Mouse (Mus musculus) heart, embryonic 10.5 days (tissue): ENCODE results near the gene Rrp36. TPM values are rescaled to one million over a fixed set of nuclear protein-coding genes. Genes with fewer than 3 reads are reported as not detected.

Experiments
- DNase-seq: peaks from one replicate; pipeline ENCODE4 v3.0.0-alpha.2; 2017; ENCODE audit warnings: low spot score
- H3K27ac ChIP-seq: fragments of 300-500 bp; sonication (generic); 2 replicates; pipeline ENCODE4 v1.5.1; 2016; ENCODE audit warnings: mild to moderate bottlenecking
- H3K27me3 ChIP-seq: fragments of 300-500 bp; sonication (generic); 2 replicates; pipeline ENCODE4 v1.6.1; 2016; ENCODE audit warnings: mild to moderate bottlenecking; ENCODE audit not compliant: poor library complexity, insufficient read depth, severe bottlenecking
- H3K36me3 ChIP-seq: fragments of 300-500 bp; sonication (generic); 2 replicates; pipeline ENCODE4 v1.6.1; 2016; ENCODE audit warnings: mild to moderate bottlenecking, moderate library complexity
- H3K4me1 ChIP-seq: fragments of 300-500 bp; sonication (generic); 2 replicates; pipeline ENCODE4 v1.6.1; 2016; ENCODE audit warnings: mild to moderate bottlenecking
- H3K4me3 ChIP-seq: fragments of 300-500 bp; sonication (generic); 2 replicates; pipeline ENCODE4 v1.5.1; 2016; ENCODE audit warnings: mild to moderate bottlenecking, moderate library complexity
- H3K9me3 ChIP-seq: fragments of 300-500 bp; sonication (generic); 2 replicates; pipeline ENCODE4 v1.6.1; 2016; ENCODE audit warnings: mild to moderate bottlenecking, moderate library complexity
- WGBS: fragments of 180-500 bp; shearing (Covaris S2); methylation state at CpG from one replicate; pipeline ENCODE4 v1.1.7; 2016; 5-methylcytosine and 5-hydroxymethylcytosine counted together
- polyA plus RNA-seq: library from polyadenylated mRNA; unstranded; fragments of >200 nt; fragmentation: Nextera tagmentation; extraction: Ambion mirVana; gene quantifications from 2 replicates; pipeline ENCODE4 v1.2.1, GENCODE M21; 2016

The Rrp36 gene
- polyA plus RNA-seq, 1 experiment from 2014 or later = 61.0 TPM

- peak; percentile 100 for DNase-seq
- peaks cover 65% of the 10 kb centered on the region for H3K36me3 ChIP-seq
- under 1% methylated on average over 49 of the region's 49 CpGs for WGBS
Observed at GRCm38 (mm10) chr17:46680760-46681373, 6.7 kb upstream of the Rrp36 start, which contains the start of gene Klhdc3. Klhdc3 (minus strand) TSS chr17:46680914.

GRCm38 (mm10) chr17:46679843-46680759 lies 5.9 kb upstream of the Rrp36 start:
- no peak for DNase-seq
- no peaks in the 10 kb centered on the region for H3K27me3 ChIP-seq
- H3K27ac ChIP-seq = peak overlapping the region; percentile 87
- H3K9me3 ChIP-seq = no peaks in the 10 kb centered on the region
- H3K4me1 ChIP-seq = peaks cover 37% of the 10 kb centered on the region
- H3K36me3 ChIP-seq = peaks cover 65% of the 10 kb centered on the region
- WGBS = 1% methylated on average over 34 of the region's 34 CpGs
- H3K4me3 ChIP-seq = peak overlapping the region; percentile 78

More at GRCm38 (mm10) chr17:46680760-46681373, 6.7 kb upstream of the Rrp36 start, which contains the start of gene Klhdc3:
- Histone ChIP-seq H3K4me1 (peaks cover 37% of the 10 kb centered on the region), H3K27ac (peak within 1 kb of the TSS; percentile 87), H3K27me3 (no peaks in the 10 kb centered on the region), H3K4me3 (peak within 1 kb of the TSS; percentile 78), H3K9me3 (no peaks in the 10 kb centered on the region)

DNA sequence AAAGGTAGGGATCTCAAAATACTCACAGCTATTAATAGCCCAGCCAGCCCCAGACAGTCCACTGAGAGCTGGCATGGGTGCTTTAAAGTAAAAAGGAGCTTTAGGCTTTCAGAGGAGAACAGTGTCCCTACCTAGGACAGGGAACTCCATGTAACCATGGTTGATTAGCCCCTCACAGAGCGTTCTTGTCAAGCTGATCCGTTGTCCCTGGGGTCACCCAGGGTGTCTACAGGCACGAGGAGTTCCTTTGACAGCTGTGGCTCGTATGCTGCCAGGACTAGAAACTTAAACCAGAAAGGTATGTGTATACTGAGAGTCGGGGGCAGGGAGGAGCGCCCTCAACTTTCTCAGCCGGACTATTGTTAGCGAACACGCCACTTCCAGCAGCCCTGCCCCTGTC lies 4.8 kb upstream of the Rrp36 start:
- peak; percentile 74 for DNase-seq
- peaks cover 60% of the 10 kb centered on the region for H3K36me3 ChIP-seq
- H3K9me3 ChIP-seq = no peaks in the 10 kb centered on the region
- H3K27ac ChIP-seq = peak overlapping the region; percentile 87
- WGBS = 21% methylated on average over 9 of the region's 9 CpGs
- peaks cover 41% of the 10 kb centered on the region for H3K4me1 ChIP-seq
- peak overlapping the region; percentile 78 for H3K4me3 ChIP-seq
- no peaks in the 10 kb centered on the region for H3K27me3 ChIP-seq

- H3K4me3 ChIP-seq = peak within 1 kb of the TSS; percentile 78
- no peak for DNase-seq
- no peaks in the 10 kb centered on the region for H3K9me3 ChIP-seq
- 78% methylated on average over 8 of the region's 9 CpGs for WGBS
- H3K27me3 ChIP-seq = no peaks in the 10 kb centered on the region
- H3K27ac ChIP-seq = peak within 1 kb of the TSS; percentile 87
- peaks cover 40% of the 10 kb centered on the region for H3K4me1 ChIP-seq
- peaks cover 55% of the 10 kb centered on the region for H3K36me3 ChIP-seq
Observed at GRCm38 (mm10) chr17:46678416-46678815, 4.3 kb upstream of the Rrp36 start, which contains the start of gene Mea1. Mea1 (plus strand) TSS chr17:46678793.

- Histone ChIP-seq H3K4me3 (peak overlapping the region; percentile 79), H3K27ac (peak overlapping the region; percentile 85), H3K4me1 (peaks cover 39% of the 10 kb centered on the region), H3K9me3 (no peaks in the 10 kb centered on the region), H3K36me3 (peaks cover 70% of the 10 kb centered on the region), H3K27me3 (no peaks in the 10 kb centered on the region)
- 22% methylated on average over 15 of the region's 15 CpGs for WGBS
- no peak for DNase-seq
Observed at GRCm38 (mm10) chr17:46674530-46675283, 555 bp upstream of the Rrp36 start.

- 97% methylated on average over 10 of the region's 10 CpGs for WGBS
- Histone ChIP-seq H3K9me3 (no peaks in the 10 kb centered on the region), H3K27ac (no peak overlapping the region), H3K27me3 (no peaks in the 10 kb centered on the region), H3K36me3 (peaks cover 74% of the 10 kb centered on the region), H3K4me1 (peaks cover 16% of the 10 kb centered on the region), H3K4me3 (no peak overlapping the region)
- no peak for DNase-seq
Observed at GRCm38 (mm10) chr17:46669911-46670310, 4.2 kb downstream of the Rrp36 start.

- no peak overlapping the region for H3K27ac ChIP-seq
- WGBS = 89% methylated on average over 16 of the region's 16 CpGs
- peaks cover under 1% of the 10 kb centered on the region; the same call in 1 of the 2 replicates for H3K4me1 ChIP-seq
- no peaks in the 10 kb centered on the region for H3K9me3 ChIP-seq
- DNase-seq = no peak
- H3K36me3 ChIP-seq = peaks cover 89% of the 10 kb centered on the region
- no peaks in the 10 kb centered on the region for H3K27me3 ChIP-seq
- no peak overlapping the region for H3K4me3 ChIP-seq
Observed at GRCm38 (mm10) chr17:46667712-46668111, 6.4 kb downstream of the Rrp36 start.

DNA sequence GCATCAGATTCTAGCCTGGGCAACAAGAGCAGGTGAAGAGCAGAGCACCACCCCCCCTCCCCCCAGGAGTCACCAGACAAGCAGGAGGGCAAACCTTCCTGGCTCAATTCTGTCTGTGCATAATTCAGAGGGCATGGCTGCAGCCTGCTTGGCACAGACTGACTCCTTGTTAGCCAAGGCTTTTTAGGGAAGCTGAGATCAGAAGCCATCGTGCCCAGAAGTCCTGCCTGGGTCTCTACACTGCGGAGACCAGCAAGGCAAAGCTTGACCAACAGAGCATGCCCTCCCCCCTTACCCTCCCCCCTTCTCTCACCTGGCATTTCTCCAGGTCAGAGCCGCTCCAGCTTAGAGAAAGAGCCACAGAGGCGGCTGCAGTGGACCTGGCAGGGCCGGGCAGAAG lies 11.4 kb downstream of the Rrp36 start:
- DNase-seq = no peak
- Histone ChIP-seq H3K27ac (no peak overlapping the region), H3K27me3 (no peaks in the 10 kb centered on the region), H3K4me3 (no peak overlapping the region), H3K9me3 (no peaks in the 10 kb centered on the region), H3K36me3 (peaks cover 97% of the 10 kb centered on the region), H3K4me1 (no peaks in the 10 kb centered on the region)
- 87% methylated on average over 5 of the region's 5 CpGs for WGBS

- no peak overlapping the region for H3K4me3 ChIP-seq
- WGBS = 93% methylated on average over 12 of the region's 12 CpGs
- peaks cover 2% of the 10 kb centered on the region; the same call in 1 of the 2 replicates for H3K4me1 ChIP-seq
- DNase-seq = no peak
- H3K27ac ChIP-seq = no peak overlapping the region
- peaks cover 99% of the 10 kb centered on the region for H3K36me3 ChIP-seq
- H3K27me3 ChIP-seq = no peaks in the 10 kb centered on the region
- H3K9me3 ChIP-seq = no peaks in the 10 kb centered on the region
Observed at GRCm38 (mm10) chr17:46661981-46662380, 12.2 kb downstream of the Rrp36 start.

GRCm38 (mm10) chr17:46661351-46661750 lies 12.8 kb downstream of the Rrp36 start:
- Histone ChIP-seq H3K36me3 (peaks cover 99% of the 10 kb centered on the region), H3K9me3 (no peaks in the 10 kb centered on the region), H3K27ac (no peak overlapping the region), H3K27me3 (no peaks in the 10 kb centered on the region), H3K4me3 (no peak overlapping the region), H3K4me1 (peaks cover 2% of the 10 kb centered on the region; the same call in 1 of the 2 replicates)
- 90% methylated on average over 9 of the region's 9 CpGs for WGBS
- DNase-seq = no peak

- DNase-seq = no peak
- Histone ChIP-seq H3K9me3 (no peaks in the 10 kb centered on the region), H3K27ac (no peak overlapping the region), H3K4me1 (peaks cover 35% of the 10 kb centered on the region), H3K27me3 (no peaks in the 10 kb centered on the region), H3K36me3 (peaks cover 92% of the 10 kb centered on the region), H3K4me3 (no peak overlapping the region)
- WGBS = 79% methylated on average over 6 of the region's 6 CpGs
Observed at GRCm38 (mm10) chr17:46656054-46656453, 18.1 kb downstream of the Rrp36 start.

- Histone ChIP-seq H3K4me1 (peaks cover 54% of the 10 kb centered on the region), H3K36me3 (peaks cover 68% of the 10 kb centered on the region), H3K27ac (peak overlapping the region; percentile 98), H3K4me3 (peak overlapping the region; percentile 77), H3K9me3 (no peaks in the 10 kb centered on the region), H3K27me3 (no peaks in the 10 kb centered on the region)
- WGBS = 64% methylated on average over 20 of the region's 20 CpGs
- no peak for DNase-seq
Observed at GRCm38 (mm10) chr17:46651755-46652547, 22.2 kb downstream of the Rrp36 start.
